Mouse (Mus musculus) ES-E14 (cell line): ENCODE measurements around the gene BC049715.

Source experiments
- HCFC1 ChIP-seq: IDR thresholded peaks from 2 replicates; pipeline ENCODE4 v1.6.1; 2012; ENCODE audit warnings: low read length, inconsistent platforms, borderline replicate concordance; ENCODE audit not compliant: insufficient read depth
- ZC3H11A ChIP-seq: IDR thresholded peaks from 2 replicates; pipeline ENCODE4 v1.6.1; 2012; ENCODE audit warnings: low read depth, mild to moderate bottlenecking, inconsistent platforms, low read length, borderline replicate concordance
- ZNF384 ChIP-seq: IDR thresholded peaks from 2 replicates; pipeline ENCODE4 v1.6.1; 2012; ENCODE audit warnings: low read depth, low read length, inconsistent platforms

DNA sequence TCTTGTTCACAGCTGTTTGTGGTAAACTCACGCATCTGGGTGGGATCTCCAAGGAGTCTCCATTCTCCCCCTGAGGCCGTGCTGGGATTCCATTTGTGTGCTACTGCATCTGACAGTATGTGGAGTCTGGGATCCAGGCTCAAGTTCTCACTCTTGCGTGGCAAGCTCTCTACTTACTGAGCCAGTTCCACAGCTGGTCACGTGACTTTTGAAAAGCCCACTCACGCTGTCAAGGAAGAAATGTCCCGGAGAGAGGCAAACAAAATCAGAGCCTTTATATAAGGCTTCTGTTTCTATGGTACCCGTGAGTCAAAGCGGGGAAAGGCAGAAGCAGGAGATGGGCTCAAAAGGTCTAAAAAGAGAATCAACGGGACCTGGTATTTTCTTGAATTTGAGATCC, 44.7 kb upstream of the BC049715 start:
- TF ChIP-seq ZC3H11A (no peak), HCFC1 (no peak), ZNF384 (no peak)
